25 mouse cellular contexts compared by ENCODE assay signal in the genomic region with DNA sequence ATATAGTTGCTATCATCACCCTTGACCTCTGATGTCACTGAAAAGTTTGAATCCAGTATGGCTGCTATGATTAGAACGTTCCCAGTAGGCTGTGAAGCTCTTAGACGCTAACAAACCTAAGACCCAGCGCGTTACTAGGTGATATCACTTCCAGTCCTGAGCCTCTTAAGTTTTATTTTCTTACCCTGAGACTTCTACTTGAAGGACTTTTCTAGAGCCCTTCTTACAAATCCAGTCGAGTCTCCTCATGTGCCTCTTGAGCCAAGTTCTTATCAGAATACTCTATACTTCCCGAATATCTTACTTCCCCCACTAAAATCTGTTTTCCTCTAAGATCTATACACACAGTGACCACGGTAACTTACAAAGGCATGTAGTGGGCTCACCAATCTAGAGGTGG.
"Had no signal": no experiment of that assay in that cellular context is flagged by ENCODE, and none has a peak within 500 bp of the region (broad histone marks: within the 10 kb centered on the region; RNA-seq: fewer than 3 reads in every experiment).

No protein-coding gene starts in this region.

- H3K4me1 ChIP-seq: heart, embryonic 10.5 days; intestine, embryonic 15.5 days had no signal

- H3K27me3 ChIP-seq: heart, embryonic 12.5 days; hindbrain, embryonic 12.5 days; intestine, embryonic 15.5 days had no signal

- ATAC-seq: forebrain, embryonic 16.5 days; hindbrain, embryonic 16.5 days; inflammation-experienced regulatory T-cells, adult 6 months; intestine, embryonic 15.5 days; intestine, postnatal 0 days had no signal

- DNase-seq: gastrocnemius, adult 2 months; gastrocnemius, postnatal 10 days; gastrocnemius, postnatal 25 days; heart, adult 18-20 months; heart, postnatal 10 days; heart, postnatal 4 days; kidney, adult 18-20 months; kidney, adult 8-10 months; kidney, postnatal 10 days; kidney, postnatal 25 days; kidney, postnatal 4 days; layer of hippocampus, adult 9-11 months; layer of hippocampus, postnatal 36 days; left cerebral cortex, postnatal 4 days had no signal

- H3K27ac ChIP-seq: gastrocnemius, adult 2 months; heart, embryonic 10.5 days; hindbrain, embryonic 10.5 days; hindbrain, embryonic 12.5 days; hindbrain, embryonic 14.5 days; intestine, embryonic 15.5 days; layer of hippocampus, adult 2 months had no signal

- H3K4me3 ChIP-seq: gastrocnemius, adult 2 months; heart, embryonic 10.5 days; heart, embryonic 12.5 days; hindbrain, embryonic 10.5 days; hindbrain, embryonic 12.5 days; intestine, embryonic 15.5 days; layer of hippocampus, adult 2 months had no signal

- H3K9ac ChIP-seq: heart, embryonic 12.5 days; hindbrain, embryonic 12.5 days; hindbrain, embryonic 14.5 days; intestine, embryonic 15.5 days had no signal

- H3K4me2 ChIP-seq: heart, embryonic 12.5 days; hindbrain, embryonic 12.5 days; hindbrain, embryonic 14.5 days; intestine, embryonic 15.5 days had no signal

- H3K9me3 ChIP-seq: heart, embryonic 10.5 days; heart, embryonic 12.5 days; hindbrain, embryonic 10.5 days; hindbrain, embryonic 12.5 days; intestine, embryonic 15.5 days had no signal
